Mouse (Mus musculus): ENCODE data around the gene Arhgap40.

The Arhgap40 gene

GRCm38 (mm10) chr2:158550067-158550466 is 37.5 kb downstream of the Arhgap40 start:
- no peak for DNase-seq (ENCODE audit: low spot score)

- no peak for DNase-seq (ENCODE audit: low spot score)
Observed at GRCm38 (mm10) chr2:158554366-158554765, 41.8 kb downstream of the Arhgap40 start.

DNA sequence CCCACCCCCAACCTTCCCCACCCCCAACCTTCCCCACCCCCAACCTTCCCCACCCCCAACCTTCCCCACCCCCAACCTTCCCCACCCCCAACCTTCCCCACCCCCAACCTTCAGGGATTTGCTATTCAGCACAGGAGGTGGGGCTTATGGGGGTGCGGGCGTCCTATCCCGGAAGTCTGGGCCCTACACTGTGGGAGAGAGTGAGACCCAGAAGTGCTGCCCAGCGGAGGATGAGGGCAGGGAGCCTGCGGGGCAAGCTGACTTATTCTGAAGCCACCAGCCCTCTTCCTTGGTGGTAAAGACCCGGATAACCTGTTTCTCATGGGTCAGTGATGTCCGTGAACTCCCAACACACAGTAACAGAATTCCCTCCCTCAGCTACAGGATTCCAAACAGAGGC is 42.7 kb downstream of the Arhgap40 start:
- DNase-seq (ENCODE audit: low spot score) = no peak

DNA sequence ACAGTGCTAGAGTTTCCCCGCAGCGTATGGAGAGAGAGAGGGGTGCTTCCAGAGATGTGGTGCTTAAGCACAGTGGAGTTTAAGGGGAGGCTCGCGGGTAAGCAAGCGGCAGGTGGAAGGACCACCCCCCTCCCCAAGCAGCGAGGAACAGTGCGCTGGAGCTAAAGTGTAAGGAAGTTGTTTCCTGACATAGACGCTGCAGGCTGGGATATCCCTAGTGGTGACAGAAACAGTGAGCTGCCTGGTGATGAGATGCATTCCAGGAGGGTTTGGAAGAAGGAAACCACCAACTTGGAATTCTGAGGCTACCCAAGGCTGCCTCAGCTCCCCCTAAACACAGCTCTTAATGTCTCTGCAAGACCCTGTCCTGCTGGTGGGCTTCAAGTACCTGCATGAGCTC is 43.2 kb downstream of the Arhgap40 start:
- no peak for DNase-seq (ENCODE audit: low spot score)

DNA sequence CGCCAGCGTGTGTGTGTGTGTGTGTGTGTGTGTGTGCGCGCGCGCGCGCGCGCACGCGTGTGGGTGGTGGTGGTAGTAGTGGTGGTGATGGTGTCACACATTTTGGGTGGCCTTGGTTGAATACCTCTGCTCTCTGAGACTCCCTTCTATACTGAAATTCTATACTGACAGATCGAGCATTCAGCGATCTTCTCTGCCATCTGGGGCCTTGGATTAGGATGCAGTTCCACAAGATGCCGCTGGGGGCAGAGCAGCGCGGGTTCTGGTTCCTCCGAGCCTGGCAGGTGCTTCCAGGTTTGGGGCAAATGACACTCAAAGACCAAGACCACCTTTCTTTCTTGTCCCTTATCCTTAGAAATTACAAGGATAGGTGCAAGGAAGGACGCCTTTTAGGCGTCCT is 43.6 kb downstream of the Arhgap40 start:
- no peak for DNase-seq (ENCODE audit: low spot score)

GRCm38 (mm10) chr2:158556750-158557149 is 44.2 kb downstream of the Arhgap40 start:
- no peak for DNase-seq (ENCODE audit: low spot score)

DNA sequence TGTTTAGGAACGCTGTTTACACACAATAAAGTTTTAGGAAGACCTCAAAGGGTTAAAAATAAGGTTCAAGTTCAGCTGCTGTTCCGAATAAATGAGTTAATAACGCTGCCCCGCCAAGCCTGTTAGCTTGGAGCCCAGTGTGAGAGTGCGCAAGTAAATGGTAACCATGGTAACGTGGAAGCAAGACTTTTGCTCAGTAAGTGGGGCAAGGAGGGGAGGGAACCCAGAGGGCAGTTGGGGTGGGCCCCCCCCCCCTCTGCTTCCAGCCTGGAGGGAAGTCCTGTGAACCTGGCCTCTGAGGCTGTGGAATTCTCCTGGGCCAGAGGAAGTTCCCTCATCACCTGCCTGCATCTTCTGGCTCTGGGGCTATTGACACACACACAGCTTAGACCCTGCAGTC is 47.3 kb downstream of the Arhgap40 start:
- DNase-seq (ENCODE audit: low spot score) = no peak

GRCm38 (mm10) chr2:158560801-158561200 is 48.2 kb downstream of the Arhgap40 start:
- no peak for DNase-seq (ENCODE audit: low spot score)

DNA sequence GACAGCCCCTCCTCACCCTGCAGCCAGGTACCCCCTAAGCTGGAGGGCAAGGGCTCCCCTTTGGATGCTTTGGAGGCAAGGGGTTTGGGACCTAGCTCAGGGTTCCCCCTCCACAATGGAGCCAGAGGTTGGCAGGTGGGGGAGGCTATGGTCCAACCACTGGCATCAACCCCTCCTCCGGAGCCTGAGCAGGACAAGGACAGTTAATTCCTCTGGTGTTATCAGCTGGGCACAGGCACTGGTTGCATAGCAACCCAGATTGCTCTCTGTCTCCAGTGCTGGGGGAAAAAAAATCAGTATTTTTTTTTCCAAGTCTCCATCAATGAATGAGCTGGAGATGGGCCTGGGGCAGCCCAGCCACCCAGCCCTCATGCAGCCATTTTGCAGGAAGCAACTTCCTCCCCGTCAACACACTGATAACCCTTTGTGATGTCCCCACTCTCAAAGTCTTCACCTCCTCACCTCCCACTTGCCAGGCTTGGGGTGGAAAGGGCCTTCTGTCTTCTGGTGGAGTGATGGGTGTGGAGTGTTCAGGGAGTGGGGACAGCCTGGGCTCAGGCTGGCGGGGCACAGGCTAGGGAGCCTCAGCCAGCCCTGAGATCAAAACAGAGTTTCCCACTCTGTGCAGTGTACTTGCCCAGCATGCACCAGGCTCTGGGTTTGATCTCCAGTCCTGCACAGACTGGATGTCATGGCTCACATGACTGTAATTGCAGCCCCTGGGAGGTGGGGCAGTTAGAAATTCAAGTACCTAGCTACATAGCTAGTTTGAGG is 49.0 kb downstream of the Arhgap40 start:
- no peak for DNase-seq (ENCODE audit: low spot score)

DNA sequence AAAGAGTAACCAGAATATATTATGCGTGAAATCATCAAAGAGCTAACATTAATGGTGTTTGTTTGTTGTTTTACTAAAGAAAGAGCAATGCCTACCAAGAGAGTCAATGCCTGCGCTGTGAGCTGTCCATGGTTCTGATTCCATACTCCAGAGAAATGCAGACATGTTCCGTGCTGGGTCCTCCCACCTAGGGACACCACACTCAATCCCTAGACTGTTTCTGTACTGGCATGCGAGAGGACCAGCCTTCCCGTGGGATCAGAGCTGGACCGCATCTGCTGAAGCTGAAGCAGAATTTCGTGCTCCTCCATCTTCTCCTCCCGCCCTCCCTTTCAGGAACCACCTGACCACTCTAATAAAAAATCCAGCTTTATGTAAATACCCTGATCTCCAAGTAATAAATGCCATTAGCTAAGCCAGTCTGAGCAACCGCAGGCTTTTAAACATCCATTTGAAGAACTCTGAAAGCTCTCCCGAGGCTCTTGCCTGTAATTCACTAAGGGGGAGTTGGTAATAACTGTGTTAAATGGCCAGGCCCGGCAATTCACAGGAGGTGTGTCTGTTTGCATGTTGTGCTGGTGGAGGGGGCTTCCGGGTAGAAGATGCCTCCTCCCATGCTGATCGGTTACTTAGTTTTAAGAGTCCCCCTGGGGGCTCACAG is 58.0 kb downstream of the Arhgap40 start:
- DNase-seq (ENCODE audit: low spot score) = no peak

GRCm38 (mm10) chr2:158579979-158580378 is 67.4 kb downstream of the Arhgap40 start:
- no peak for DNase-seq (ENCODE audit: low spot score)

DNA sequence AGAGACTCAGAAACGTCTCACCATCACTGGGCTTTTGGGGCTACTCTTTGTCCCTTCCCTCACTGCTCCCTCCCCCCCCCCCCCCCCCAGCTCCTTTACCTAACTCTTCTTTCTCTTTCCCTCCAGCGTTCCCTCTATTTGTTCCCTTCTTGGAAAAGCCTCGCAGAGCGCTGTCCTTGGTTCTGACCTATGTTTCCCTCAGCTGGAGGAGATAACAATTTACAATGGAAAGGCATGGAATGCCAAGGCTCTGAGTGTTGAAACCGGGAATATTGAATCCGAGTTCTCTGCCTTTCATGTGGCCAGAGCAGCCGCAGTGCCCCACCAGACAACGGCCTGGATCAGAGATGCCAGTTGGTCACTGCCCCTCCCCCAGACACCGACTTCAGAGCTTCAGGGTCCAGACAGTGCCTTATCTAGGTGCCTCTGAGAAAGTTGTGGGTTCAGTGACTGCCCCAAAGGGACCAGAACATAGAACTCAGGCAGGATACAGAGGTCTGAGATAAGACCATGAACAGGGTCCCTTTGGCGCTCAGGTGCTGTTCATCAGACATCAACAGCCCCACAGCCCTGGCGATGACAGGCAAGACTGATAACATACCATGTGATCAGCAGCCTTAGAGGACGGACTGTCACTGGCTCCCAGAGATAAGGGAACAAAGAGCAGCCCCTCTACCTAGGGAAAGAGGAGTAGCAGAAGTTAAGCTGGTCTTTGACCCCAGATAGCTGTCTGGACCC is 72.2 kb downstream of the Arhgap40 start:
- DNase-seq (ENCODE audit: low spot score) = no peak

DNA sequence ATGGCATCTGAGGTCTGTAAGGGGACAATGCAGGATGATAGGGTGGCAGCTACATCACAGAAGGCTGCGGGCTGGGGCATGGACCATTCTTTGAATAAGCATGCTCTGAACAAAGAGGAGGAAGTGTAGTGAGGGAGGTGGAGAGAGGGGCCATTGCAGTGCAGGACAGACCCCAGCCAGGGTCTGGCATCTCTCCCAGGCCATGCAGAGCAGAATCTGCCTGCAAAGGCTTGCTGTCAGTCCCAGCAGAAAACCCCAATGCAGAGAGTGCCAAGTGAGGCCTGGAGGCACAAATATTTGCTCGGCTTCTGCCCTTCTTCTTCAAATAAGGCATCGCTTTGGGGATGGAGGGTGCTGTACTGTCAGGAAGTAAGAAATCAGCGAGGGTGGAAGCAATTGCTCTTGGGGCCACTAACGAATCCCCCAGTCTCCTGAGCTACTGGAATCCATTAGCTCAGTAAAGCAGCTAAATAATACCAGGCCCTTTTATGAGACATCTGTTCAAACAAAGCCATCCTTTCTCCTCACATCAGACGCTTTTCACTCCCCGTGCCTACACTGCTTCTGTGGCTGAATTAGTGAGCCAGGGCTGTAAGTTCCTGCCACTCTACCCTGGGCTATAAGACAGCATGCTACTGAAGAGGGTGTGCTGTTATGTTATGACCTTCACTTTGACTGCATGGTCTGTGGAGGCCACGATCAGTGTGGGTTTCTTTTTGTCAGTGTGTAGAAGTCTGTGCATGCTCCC is 76.1 kb downstream of the Arhgap40 start:
- no peak for DNase-seq (ENCODE audit: low spot score)

DNA sequence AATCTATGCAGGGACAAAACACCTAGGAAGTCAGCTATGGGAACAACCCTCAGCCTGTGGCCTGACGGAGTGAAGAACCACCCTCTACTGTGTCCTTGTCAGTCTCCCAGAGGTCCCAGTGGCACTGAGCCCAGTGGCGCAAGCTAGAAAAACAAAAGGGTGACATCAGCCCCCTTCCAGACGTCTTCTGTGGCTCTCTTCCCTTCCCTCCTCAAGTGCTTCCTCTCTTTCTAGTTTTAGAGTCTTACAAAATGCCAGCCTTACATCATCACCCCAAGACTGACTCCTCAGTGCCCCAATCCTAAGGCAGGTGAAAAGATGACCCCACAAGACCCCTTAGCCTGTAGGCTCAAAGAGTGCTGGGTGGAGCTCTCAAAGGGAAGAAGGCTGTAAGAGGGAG is 77.9 kb downstream of the Arhgap40 start:
- no peak for DNase-seq (ENCODE audit: low spot score)

- DNase-seq (ENCODE audit: low spot score) = no peak
Observed at GRCm38 (mm10) chr2:158591286-158591685, 78.7 kb downstream of the Arhgap40 start.

DNA sequence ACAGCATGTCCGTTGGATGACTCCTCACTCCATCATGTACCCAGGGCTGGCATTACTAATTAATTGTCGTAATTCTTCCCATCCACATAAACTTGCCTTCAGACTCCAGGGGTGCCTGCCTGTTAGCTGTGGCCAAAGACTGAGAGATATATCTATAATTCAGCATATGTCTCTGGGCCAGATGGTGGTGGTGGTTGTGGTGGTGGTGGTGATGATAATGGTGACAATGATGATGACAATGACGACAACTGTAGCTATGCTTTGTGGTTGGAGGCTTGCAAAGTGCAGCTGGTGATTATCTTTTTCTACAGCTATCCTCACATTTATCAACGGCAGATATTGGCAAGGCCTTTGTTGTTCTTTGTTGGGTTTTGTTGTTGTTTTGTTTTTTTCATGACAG is 80.8 kb downstream of the Arhgap40 start:
- DNase-seq (ENCODE audit: low spot score) = no peak

GRCm38 (mm10) chr2:158595103-158595502 is 82.5 kb downstream of the Arhgap40 start:
- DNase-seq (ENCODE audit: low spot score) = no peak

DNA sequence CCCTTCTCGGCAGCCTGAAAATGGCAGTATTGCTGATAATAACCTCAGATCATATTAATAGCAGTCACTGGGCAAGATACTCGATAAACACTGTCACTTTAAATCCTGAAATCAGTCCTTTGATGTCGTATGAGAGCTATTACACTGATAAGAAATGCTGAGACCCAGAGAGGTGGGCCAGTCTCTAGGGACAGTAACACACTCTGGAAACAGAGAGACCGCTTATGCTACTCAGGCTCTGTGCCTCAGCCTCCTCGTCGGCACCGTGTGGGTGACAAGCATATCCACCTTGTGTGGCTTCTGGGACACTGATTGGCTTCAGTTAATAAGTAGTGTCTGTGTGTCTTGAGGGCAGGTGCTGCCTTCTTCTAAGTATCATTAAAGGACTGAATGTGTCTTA is 83.0 kb downstream of the Arhgap40 start:
- no peak for DNase-seq (ENCODE audit: low spot score)

GRCm38 (mm10) chr2:158596803-158597202 is 84.2 kb downstream of the Arhgap40 start:
- no peak for DNase-seq (ENCODE audit: low spot score)

All from urinary bladder, postnatal 10 days (tissue).